In the genomic region with DNA sequence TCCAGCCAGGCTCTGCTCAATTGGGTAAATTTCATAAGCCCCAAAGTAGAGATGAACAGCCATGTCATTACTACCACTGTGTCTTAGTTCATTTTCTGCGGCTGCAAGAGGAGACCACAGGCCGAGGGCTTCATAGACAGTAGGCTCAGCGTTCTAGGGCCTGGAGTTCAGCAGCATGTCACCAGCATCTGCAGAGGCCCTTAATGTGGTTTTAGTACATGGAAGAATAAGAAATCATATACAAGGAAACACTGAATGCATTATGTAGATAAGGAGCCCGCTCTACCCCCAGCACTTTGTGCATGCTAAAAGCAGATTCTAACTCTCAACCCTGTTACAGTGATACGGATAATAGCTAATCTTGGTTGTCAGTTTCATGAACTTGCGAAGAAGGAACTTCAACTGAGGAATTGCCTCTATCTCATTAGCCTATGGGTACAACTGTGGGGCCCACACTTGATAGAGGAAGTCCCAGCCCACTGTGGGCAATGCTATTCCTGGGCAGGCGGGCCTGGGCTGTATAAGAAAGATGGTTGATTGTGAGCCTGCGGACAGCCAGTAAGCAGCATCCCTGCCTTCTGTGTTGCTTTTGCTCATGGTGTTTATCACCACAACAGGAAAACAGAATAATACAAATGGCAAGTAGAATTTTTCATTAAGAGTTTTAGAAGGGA, we compare ENCODE assay signal across 8 mouse cellular contexts.
DNase-seq lines count a peak whose midpoint lies in the region; ATAC-seq lines count a peak whose summit lies in the region.

No protein-coding gene starts in this region.

- no peak for ATAC-seq in heart, embryonic 12.5 days (ENCODE audit: insufficient number of reproducible peaks, low FRiP score)
- ATAC-seq in embryonic facial prominence, embryonic 13.5 days (ENCODE audit: insufficient number of reproducible peaks, insufficient read depth, low FRiP score, low TSS enrichment, low read depth), result no peak
- ATAC-seq in intestine, embryonic 16.5 days, result peak; percentile 75
- peak; percentile 31; the same call in 1 of the 2 replicates for ATAC-seq in midbrain, embryonic 13.5 days

- H3K9me3 ChIP-seq in heart, embryonic 12.5 days (replicated peaks), result no peaks in the 10 kb centered on the region
- H3K9me3 ChIP-seq in embryonic facial prominence, embryonic 13.5 days, result no peaks in the 10 kb centered on the region
- no peaks in the 10 kb centered on the region for H3K9me3 ChIP-seq in intestine, embryonic 16.5 days (ENCODE audit: control insufficient read depth, low read length)
- H3K9me3 ChIP-seq in midbrain, embryonic 13.5 days, result no peaks in the 10 kb centered on the region

- no peaks in the 10 kb centered on the region for H3K27me3 ChIP-seq in heart, embryonic 12.5 days (replicated peaks)
- H3K27me3 ChIP-seq in embryonic facial prominence, embryonic 13.5 days, result no peaks in the 10 kb centered on the region
- no peaks in the 10 kb centered on the region for H3K27me3 ChIP-seq in intestine, embryonic 16.5 days (replicated peaks; ENCODE audit: control insufficient read depth, insufficient read depth, low read length)
- no peaks in the 10 kb centered on the region for H3K27me3 ChIP-seq in midbrain, embryonic 13.5 days

- H3K4me2 ChIP-seq in heart, embryonic 12.5 days, result peak overlapping the region; percentile 54
- H3K4me2 ChIP-seq in embryonic facial prominence, embryonic 13.5 days, result peak overlapping the region; percentile 36
- H3K4me2 ChIP-seq in intestine, embryonic 16.5 days (ENCODE audit: low read depth, low read length), result peak overlapping the region; percentile 1; the same call in 1 of the 2 replicates
- H3K4me2 ChIP-seq in midbrain, embryonic 13.5 days (replicated peaks), result no peak overlapping the region

- H3K36me3 ChIP-seq in heart, embryonic 12.5 days, result no peaks in the 10 kb centered on the region
- H3K36me3 ChIP-seq in embryonic facial prominence, embryonic 13.5 days, result peaks cover 5% of the 10 kb centered on the region; the same call in 1 of the 2 replicates
- no peaks in the 10 kb centered on the region for H3K36me3 ChIP-seq in intestine, embryonic 16.5 days (ENCODE audit: control insufficient read depth, insufficient read depth, low read length)
- H3K36me3 ChIP-seq in midbrain, embryonic 13.5 days, result no peaks in the 10 kb centered on the region

- peak overlapping the region; percentile 88 for H3K27ac ChIP-seq in heart, embryonic 12.5 days (ENCODE audit: poor library complexity, severe bottlenecking)
- H3K27ac ChIP-seq in embryonic facial prominence, embryonic 13.5 days, result peak overlapping the region; percentile 89
- peak overlapping the region; percentile 89 for H3K27ac ChIP-seq in intestine, embryonic 16.5 days (ENCODE audit: low read length)
- peak overlapping the region; percentile 90 for H3K27ac ChIP-seq in midbrain, embryonic 13.5 days

- H3K4me1 ChIP-seq in heart, embryonic 12.5 days (replicated peaks), result peaks cover 21% of the 10 kb centered on the region
- peaks cover 62% of the 10 kb centered on the region for H3K4me1 ChIP-seq in embryonic facial prominence, embryonic 13.5 days
- peaks cover 22% of the 10 kb centered on the region; the same call in 1 of the 2 replicates for H3K4me1 ChIP-seq in intestine, embryonic 16.5 days (ENCODE audit: control insufficient read depth, insufficient read depth, low read length)
- H3K4me1 ChIP-seq in midbrain, embryonic 13.5 days (replicated peaks), result peaks cover 70% of the 10 kb centered on the region

- 58% methylated on average over 8 of the region's 8 CpGs for WGBS in heart, embryonic 12.5 days
- 52% methylated on average over 8 of the region's 8 CpGs for WGBS in embryonic facial prominence, embryonic 13.5 days
- 66% methylated on average over 8 of the region's 8 CpGs for WGBS in intestine, embryonic 16.5 days
- 63% methylated on average over 8 of the region's 8 CpGs for WGBS in midbrain, embryonic 13.5 days

- H3K4me3 ChIP-seq in heart, embryonic 12.5 days, result no peak overlapping the region
- H3K4me3 ChIP-seq in embryonic facial prominence, embryonic 13.5 days, result no peak overlapping the region
- H3K4me3 ChIP-seq in intestine, embryonic 16.5 days (ENCODE audit: low read length), result no peak overlapping the region
- H3K4me3 ChIP-seq in midbrain, embryonic 13.5 days (replicated peaks), result no peak overlapping the region

- DNase-seq in heart, adult 18-20 months, result no peak
- no peak for DNase-seq in urinary bladder, postnatal 10 days (ENCODE audit: low spot score)
- no peak for DNase-seq in ovary, postnatal 36 days (ENCODE audit: low spot score)
- no peak for DNase-seq in thymus, postnatal 36 days

- peak overlapping the region; percentile 53; the same call in 1 of the 2 replicates for H3K9ac ChIP-seq in heart, embryonic 12.5 days
- H3K9ac ChIP-seq in embryonic facial prominence, embryonic 13.5 days, result 0 out of 2 replicates have a peak overlapping the region, but pooled peaks have one; percentile 7
- no peak overlapping the region for H3K9ac ChIP-seq in intestine, embryonic 16.5 days (ENCODE audit: low read depth, low read length)
- peak overlapping the region; percentile 54; the same call in 1 of the 2 replicates for H3K9ac ChIP-seq in midbrain, embryonic 13.5 days (replicated peaks)

Comparison
In these comparisons a context has a peak if more than half of its experiments do, and no peak if none do; other contexts are left out.
1. ATAC-seq: peak in intestine, embryonic 16.5 days (single experiment) and midbrain, embryonic 13.5 days (single experiment); none in heart, embryonic 12.5 days (single experiment) and embryonic facial prominence, embryonic 13.5 days (single experiment).
2. Peak in every context shown above with its lines, with median percentiles within 50 percentile points of each other: H3K27ac ChIP-seq.